Mouse (Mus musculus) embryonic stem cell, embryonic (primary cell): ENCODE measurements around the gene Mast3.

ENCODE experiments used
- CTCF ChIA-PET, 4 experiments: fragments of 300-600 bp in 2 of 4; fragments of 350-600 bp in 2 of 4; sonication (Branson Sonifier 250); formaldehyde crosslinking; loops; one replicate each; lab custom pipeline; 2022; ENCODE audit warnings: inconsistent platforms in 2 of 4; lab: Charles Lee
- POLR2A ChIA-PET, 4 experiments: fragments of 300-600 bp in 2 of 4; fragments of 350-600 bp in 2 of 4; sonication (Branson Sonifier 250); formaldehyde crosslinking; loops; one replicate each; lab custom pipeline; 2022; ENCODE audit warnings: antibody characterized with exemption in 4 of 4, inconsistent platforms in 1 of 4; lab: Charles Lee

Mast3 gene

DNA sequence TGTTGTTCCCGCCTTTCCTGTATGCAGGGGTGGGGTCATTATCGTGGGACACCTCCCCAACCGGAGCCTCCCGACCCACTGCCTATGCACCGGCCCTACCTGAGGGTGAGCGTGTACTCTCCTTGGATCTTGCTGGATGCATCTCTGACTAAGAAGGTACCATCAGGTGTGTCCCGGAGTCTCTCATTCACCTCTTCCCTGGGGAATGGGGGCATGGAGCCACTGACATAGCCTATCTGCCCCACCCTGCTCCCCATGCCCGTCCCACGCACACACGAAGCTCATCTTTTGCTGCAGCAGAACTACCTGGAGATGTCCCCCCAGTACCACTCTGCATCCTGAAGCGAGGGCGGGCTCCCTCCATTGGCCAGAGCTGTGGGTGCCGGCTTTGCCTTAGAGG, 34.1 kb downstream of the Mast3 start:
- ChIA-PET POLR2A (interaction anchor here in 3 of 4 experiments (0.6 to 12.9 kb wide), 23 partner anchors 6 to 512 kb away, joined by 3 to 163 read pairs (median 6); partner anchors contain the start of genes Arrdc2 (in 3 of the 3), Jund (in 2 of the 3), Gm3336 (in 1 of the 3) and Mpv17l2 (in 1 of the 3)), CTCF (interaction anchor here in 2 of 4 experiments (0.6 to 3.9 kb wide), 10 partner anchors 13 to 1476 kb away, joined by 3 to 27 read pairs (median 4); partner anchors contain the start of genes Gm3336 (in 1 of the 2) and Rab3a (in 1 of the 2))

DNA sequence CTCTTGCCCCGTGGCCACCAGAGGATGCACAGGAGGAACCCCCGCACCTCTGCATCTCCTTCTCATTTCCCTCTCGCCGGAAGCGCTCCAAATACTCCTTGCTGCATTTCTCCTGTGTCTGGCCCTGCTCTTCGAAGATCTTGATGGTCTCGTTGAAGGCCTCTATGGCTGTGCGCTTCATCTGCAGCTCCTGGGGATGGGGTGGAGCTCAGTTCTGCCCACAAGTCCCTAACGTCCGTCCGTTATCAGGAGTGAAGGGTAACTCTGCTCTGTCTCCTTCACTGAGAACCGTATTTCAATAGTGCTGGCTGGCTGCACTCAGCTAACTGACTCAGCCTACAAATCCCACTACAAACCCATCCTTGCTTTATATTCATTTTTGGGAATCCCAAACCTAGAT, 35.0 kb downstream of the Mast3 start:
- ChIA-PET CTCF (interaction anchor here (0.5 to 3.9 kb wide), 45 partner anchors 9 to 421 kb away, joined by 3 to 27 read pairs (median 4); partner anchors contain the start of genes Arrdc2 (in 3 of the 4), Gm3336 (in 3 of the 4), Mpv17l2 (in 2 of the 4) and Lsm4 (in 1 of the 4)), POLR2A (interaction anchor here in 3 of 4 experiments (0.5 to 12.9 kb wide), 33 partner anchors 7 to 511 kb away, joined by 3 to 163 read pairs (median 6); partner anchors contain the start of genes Arrdc2 (in 3 of the 3), Jund (in 3 of the 3), Mpv17l2 (in 2 of the 3) and Pik3r2 (in 2 of the 3))

DNA sequence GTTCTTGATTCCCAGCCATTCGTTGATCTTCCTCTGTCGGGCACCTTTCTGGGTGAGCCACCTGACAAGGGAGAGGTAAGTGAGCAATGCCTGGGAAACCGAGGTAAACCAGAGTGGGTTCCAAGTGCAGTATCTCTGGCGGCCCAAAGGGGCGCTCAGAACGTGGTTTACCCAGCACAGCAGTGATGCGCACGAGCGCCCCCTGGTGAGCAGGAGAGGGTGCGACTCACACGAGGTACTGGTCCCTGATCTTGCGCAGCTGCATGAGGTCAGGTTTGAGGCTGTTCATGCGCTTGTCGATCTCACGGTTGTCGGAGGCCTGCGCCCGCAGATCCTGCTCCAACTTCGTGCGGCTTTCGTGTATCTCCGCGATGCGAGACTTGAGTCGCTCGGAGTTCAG, 35.5 kb downstream of the Mast3 start:
- ChIA-PET POLR2A (interaction anchor here in 3 of 4 experiments (0.5 to 12.9 kb wide), 62 partner anchors 8 to 708 kb away, joined by 3 to 163 read pairs (median 4); partner anchors contain the start of genes Arrdc2 (in 3 of the 3), Jund (in 3 of the 3), Pik3r2 (in 3 of the 3) and Gm3336 (in 2 of the 3)), CTCF (interaction anchor here (0.5 to 3.9 kb wide), 57 partner anchors 8 to 566 kb away, joined by 3 to 27 read pairs (median 3); partner anchors contain the start of genes Gm3336 (in 3 of the 4), Arrdc2 (in 2 of the 4), Mpv17l2 (in 2 of the 4) and Lsm4 (in 1 of the 4))

DNA sequence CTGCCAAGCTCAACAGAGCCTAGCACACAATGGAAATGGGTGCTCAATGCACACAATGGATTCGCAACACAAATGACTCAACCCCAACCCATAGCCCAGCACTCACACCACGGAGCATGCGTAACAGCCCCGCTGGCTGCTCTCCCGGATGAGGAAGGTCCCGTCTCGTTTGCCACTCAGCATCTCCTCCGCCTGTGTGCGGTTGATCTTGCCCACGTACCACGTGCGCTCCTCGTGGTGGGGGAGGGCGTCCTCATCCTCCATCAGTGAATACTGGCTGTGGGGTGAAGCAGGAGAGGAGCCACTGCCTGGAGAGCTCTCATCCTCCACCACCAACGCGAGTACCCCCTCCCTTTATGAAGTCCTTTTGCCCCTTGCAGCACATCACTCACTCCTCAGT, 35.9 kb downstream of the Mast3 start:
- POLR2A ChIA-PET, result interaction anchor here in 3 of 4 experiments (0.5 to 12.9 kb wide), 64 partner anchors 8 to 709 kb away, joined by 3 to 163 read pairs (median 4); partner anchors contain the start of genes Gm3336 (in 3 of the 3), Pik3r2 (in 3 of the 3), Arrdc2 (in 2 of the 3) and Jund (in 2 of the 3)
- CTCF ChIA-PET, result interaction anchor here (0.6 to 3.9 kb wide), 46 partner anchors 8 to 566 kb away, joined by 3 to 27 read pairs (median 4); partner anchors contain the start of genes Arrdc2 (in 3 of the 4), Gm3336 (in 3 of the 4), Mpv17l2 (in 2 of the 4) and Rab3a (in 1 of the 4)

DNA sequence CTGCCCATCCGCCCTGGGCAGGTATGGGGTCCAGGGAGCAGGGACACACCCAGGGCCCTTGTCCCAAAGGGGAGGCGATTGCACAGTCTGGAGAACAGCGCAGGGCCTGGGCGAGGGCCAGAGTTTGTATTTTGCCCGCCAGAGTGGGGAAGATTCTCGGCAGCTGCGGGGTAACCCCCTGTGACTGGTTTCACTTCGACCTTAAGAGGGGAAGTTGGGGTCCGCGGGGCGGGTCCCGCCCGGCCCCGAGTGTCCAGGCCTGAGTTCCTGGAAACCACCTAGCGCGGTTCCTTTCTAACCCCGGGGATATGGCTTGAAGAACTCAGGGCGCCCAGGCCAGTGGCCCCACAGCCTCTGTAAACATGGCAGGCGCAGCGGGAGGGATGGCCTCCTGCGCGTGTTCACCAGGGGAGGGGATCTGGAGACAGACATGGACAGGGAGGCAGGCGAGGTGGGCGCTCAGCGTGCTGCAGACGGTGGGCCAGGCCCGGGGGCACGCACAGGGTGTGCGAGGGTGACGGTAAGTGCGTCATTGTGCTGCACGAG, 36.5 kb downstream of the Mast3 start:
- CTCF ChIA-PET, result interaction anchor here (0.6 to 3.9 kb wide), 39 partner anchors 7 to 265 kb away, joined by 3 to 27 read pairs (median 4); partner anchors contain the start of genes Arrdc2 (in 3 of the 4), Gm3336 (in 2 of the 4), Mpv17l2 (in 2 of the 4) and Rab3a (in 1 of the 4)
- POLR2A ChIA-PET, result interaction anchor here (0.6 to 12.9 kb wide), 65 partner anchors 7 to 709 kb away, joined by 3 to 201 read pairs (median 4); partner anchors contain the start of genes Arrdc2 (in 4 of the 4), Gm3336 (in 3 of the 4), Pik3r2 (in 3 of the 4) and Jund (in 2 of the 4)

DNA sequence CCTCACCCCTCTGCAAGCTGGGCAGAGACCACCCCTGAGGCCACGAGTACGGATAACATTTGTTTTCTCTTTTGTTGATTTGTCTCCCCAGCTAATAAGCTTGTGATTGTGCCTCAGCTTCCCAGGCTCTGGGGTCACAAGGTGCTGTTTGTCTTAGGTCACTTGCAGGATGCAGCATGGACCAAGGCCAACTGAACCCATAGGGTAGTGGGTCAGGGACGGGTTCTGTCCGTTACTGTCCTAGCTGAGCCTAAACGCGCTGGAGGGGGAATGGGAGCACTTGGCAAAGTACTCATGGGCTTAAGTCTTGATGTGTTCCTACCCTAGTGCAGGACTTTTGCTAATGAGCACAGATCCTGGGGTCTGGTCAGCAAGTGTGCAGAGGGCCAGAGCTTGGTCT, 37.4 kb downstream of the Mast3 start:
- CTCF ChIA-PET, result interaction anchor here in 3 of 4 experiments (0.6 to 3.9 kb wide), 17 partner anchors 9 to 240 kb away, joined by 3 to 27 read pairs (median 4); partner anchors contain the start of genes Arrdc2 (in 2 of the 3), Gm3336 (in 2 of the 3), Fkbp8 (in 1 of the 3) and Kxd1 (in 1 of the 3)
- POLR2A ChIA-PET, result interaction anchor here (0.6 to 12.4 kb wide), 69 partner anchors 9 to 740 kb away, joined by 3 to 201 read pairs (median 5); partner anchors contain the start of genes Arrdc2 (in 4 of the 4), Rab3a (in 3 of the 4), Jund (in 2 of the 4) and Mast3 (in 2 of the 4)

DNA sequence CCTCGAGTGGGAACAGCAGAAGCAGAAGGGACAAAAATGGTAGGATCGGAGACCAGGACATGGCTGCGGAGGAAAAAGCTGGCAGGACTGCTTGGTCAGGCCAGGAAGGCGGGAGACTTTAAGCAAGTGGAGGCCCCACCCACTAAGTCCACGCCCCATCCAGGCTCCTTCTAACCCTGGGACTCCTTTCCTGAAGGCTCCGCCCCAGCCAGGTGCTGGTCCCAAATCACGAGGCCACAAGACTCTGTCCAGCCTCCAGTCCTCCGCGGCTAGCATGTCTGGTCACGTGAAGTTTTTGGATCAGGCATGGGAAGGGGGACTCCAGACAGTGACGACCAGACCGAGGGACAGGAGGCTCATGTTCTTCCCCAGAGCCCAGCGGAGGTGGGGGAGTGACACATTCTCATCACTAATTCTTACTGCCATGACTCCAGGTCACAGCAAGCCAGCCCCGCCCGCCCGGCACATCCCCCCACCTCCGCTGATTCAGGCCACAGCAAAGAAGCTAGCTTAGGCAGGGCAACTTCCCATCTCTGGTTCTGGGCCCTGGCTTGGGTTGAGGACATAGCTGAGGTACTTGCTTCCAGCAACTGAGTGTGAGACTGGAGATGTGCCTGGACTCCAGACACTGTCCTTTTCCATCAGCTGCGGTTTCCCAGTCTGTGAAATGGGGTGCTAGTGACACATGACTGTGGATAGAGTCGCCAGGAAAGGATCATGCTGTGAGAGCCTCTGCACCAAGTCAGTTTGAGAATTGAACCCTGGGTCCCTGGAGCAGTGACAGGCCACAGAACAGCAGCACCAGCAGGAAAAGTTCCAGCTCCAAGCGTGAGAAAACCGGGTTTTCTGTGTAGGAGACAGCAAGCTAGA, 38.0 kb downstream of the Mast3 start:
- CTCF ChIA-PET, result interaction anchor here (0.6 to 3.9 kb wide), 20 partner anchors 9 to 239 kb away, joined by 3 to 27 read pairs (median 4); partner anchors contain the start of genes Arrdc2 (in 2 of the 4), Gm3336 (in 2 of the 4), Fkbp8 (in 1 of the 4) and Kxd1 (in 1 of the 4)
- POLR2A ChIA-PET, result interaction anchor here in 3 of 4 experiments (0.6 to 12.4 kb wide), 84 partner anchors 8 to 899 kb away, joined by 3 to 201 read pairs (median 5); partner anchors contain the start of genes Arrdc2 (in 3 of the 3), Jund (in 3 of the 3), Pik3r2 (in 3 of the 3) and Rab3a (in 3 of the 3)

DNA sequence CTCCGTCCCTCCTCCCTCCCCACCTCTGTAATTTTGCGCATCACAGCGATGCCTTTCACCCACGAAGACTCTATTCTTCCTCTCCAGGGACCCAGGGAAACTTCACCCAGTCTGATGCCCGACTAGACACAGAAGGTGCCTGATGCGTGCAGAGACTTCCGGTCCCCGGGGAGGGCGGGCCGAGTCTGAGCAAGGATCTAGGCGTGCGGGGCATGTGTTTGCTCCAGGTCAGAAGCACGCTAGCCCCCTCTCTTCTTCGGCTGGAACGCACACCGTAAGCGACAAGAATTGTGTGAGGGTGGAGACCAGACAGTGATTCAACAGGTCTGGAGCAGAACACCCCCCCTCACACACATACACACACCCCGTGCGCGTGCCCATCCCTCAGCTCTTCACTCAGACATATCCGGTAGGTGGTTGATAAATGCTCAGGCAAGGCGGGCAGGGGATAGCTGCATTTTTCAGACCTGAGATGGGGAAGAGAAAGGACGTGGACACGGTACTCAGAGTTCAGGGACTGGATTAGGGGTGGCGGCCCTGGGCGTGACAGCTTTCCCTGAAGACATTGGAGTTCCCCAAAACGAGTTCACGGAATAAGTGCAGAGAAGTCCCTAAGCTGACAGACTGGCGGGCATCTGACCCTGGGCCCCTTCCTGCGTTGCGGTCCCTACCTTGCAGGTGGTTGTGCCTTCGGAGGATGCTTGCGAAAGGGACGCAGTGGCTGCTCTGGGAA, 38.9 kb downstream of the Mast3 start:
- CTCF ChIA-PET, result interaction anchor here in 3 of 4 experiments (0.5 to 2.2 kb wide), 14 partner anchors 9 to 282 kb away, joined by 3 to 9 read pairs (median 4); partner anchors contain the start of genes Arrdc2 (in 2 of the 3) and Gm3336 (in 1 of the 3)
- POLR2A ChIA-PET, result interaction anchor here in 3 of 4 experiments (0.6 to 12.4 kb wide), 70 partner anchors 8 to 900 kb away, joined by 3 to 201 read pairs (median 6); partner anchors contain the start of genes Arrdc2 (in 3 of the 3), Jund (in 3 of the 3), Pik3r2 (in 3 of the 3) and Rab3a (in 3 of the 3)

DNA sequence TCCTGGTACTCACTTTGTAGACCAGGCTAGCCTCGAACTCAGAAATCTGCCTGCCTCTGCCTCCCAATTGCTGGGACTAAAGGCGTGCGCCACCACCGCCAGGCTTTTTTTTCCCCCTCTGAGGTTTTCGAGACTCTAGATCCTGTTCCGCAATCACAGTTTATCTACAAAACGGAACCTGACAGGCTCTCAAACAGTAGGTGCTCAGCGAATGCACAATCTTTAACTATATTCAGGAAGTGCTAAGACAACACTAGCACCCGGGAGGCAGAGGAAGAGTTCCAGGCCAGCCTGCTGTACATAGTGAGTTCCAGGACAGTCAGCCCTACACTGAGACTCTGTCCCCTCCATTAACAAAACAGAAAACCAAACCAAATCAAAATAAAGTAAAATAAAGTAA, 39.5 kb downstream of the Mast3 start:
- POLR2A ChIA-PET, result interaction anchor here in 3 of 4 experiments (0.6 to 12.4 kb wide), 35 partner anchors 9 to 900 kb away, joined by 3 to 201 read pairs (median 9); partner anchors contain the start of genes Arrdc2 (in 2 of the 3), Jund (in 2 of the 3), Pik3r2 (in 2 of the 3) and Rab3a (in 2 of the 3)
- CTCF ChIA-PET, result interaction anchor here in 3 of 4 experiments (0.5 to 2.9 kb wide), 9 partner anchors 13 to 281 kb away, joined by 3 to 21 read pairs (median 3); partner anchors contain the start of genes Arrdc2 (in 1 of the 3) and Gm3336 (in 1 of the 3)

DNA sequence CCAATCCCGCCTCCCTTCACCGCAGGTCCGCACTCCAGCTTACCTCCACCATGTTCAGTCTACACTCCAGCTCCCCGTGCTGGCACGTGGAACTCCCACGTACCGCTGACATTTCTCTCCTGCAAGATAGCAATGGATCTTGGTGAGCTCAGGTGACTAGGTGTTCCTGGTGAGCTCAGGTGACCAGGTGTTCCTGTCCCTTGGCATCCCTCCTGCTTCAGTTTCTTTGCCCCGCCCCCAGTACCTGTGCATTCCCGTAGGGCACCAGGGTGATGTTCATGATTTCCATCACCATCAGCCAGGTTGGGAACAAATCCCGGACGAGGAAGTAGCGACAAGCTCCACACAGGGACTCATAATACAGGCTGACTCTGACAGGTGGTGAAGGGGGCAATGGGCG, 40.2 kb downstream of the Mast3 start:
- ChIA-PET CTCF (interaction anchor here in 3 of 4 experiments (0.5 to 2.9 kb wide), 15 partner anchors 13 to 155 kb away, joined by 3 to 22 read pairs (median 6); partner anchors contain the start of genes Arrdc2 (in 2 of the 3), Gm3336 (in 1 of the 3) and Lrrc25 (in 1 of the 3)), POLR2A (interaction anchor here in 3 of 4 experiments (0.6 to 12.4 kb wide), 27 partner anchors 9 to 413 kb away, joined by 3 to 201 read pairs (median 7); partner anchors contain the start of genes Arrdc2 (in 2 of the 3), Jund (in 2 of the 3), Pik3r2 (in 2 of the 3) and Rab3a (in 2 of the 3))

DNA sequence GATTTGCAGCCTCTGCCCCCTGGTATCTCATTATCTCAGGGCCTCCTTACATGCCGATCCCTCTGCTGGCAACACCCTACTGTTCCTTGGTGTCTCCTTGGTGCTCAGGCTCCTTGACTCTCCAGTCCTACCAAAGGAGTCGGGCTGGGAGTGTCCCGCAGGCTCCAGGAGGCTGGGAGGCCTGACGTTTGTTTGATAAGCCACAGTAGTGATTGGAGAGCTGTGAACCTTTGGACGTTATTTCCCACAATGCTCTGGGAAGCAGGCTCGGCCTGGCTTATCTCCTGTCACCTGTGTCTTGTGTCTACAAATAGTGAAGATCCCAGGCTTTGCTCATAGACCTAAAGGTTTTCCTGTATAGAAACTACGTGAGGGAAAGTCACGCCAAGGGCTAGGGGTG, 40.8 kb downstream of the Mast3 start:
- ChIA-PET CTCF (interaction anchor here (0.6 to 2.9 kb wide), 42 partner anchors 9 to 621 kb away, joined by 3 to 27 read pairs (median 4); partner anchors contain the start of genes Arrdc2 (in 3 of the 4), Gm3336 (in 3 of the 4), Lrrc25 (in 1 of the 4) and Rab3a (in 1 of the 4)), POLR2A (interaction anchor here in 3 of 4 experiments (0.6 to 12.4 kb wide), 39 partner anchors 9 to 148 kb away, joined by 3 to 201 read pairs (median 7); partner anchors contain the start of genes Arrdc2 (in 3 of the 3), Jund (in 2 of the 3), Pik3r2 (in 2 of the 3) and Rab3a (in 2 of the 3))

DNA sequence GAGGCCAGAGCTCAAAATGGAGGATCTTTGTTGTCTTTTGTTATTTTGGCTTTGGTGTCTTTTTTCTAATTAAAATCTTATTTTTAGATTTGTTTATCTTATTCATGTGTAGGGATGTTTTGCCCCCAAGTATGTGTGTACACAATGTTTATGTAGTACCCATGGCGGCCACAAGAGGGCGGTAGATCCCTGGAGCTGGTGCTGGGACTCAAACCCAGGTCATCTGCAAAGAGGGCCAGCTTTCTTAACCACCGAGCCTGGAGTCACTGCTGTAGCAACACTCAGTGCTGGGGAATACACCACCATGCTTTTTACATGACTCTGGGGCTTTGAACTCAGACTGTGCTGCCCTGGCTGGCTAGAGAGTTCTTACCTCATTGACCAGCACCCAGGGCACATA, 41.5 kb downstream of the Mast3 start:
- ChIA-PET CTCF (interaction anchor here (0.5 to 2.9 kb wide), 56 partner anchors 8 to 622 kb away, joined by 3 to 27 read pairs (median 4); partner anchors contain the start of genes Gm3336 (in 4 of the 4), Arrdc2 (in 3 of the 4), Lrrc25 (in 1 of the 4) and Rab3a (in 1 of the 4)), POLR2A (interaction anchor here in 3 of 4 experiments (0.5 to 12.4 kb wide), 44 partner anchors 9 to 253 kb away, joined by 3 to 201 read pairs (median 6); partner anchors contain the start of genes Arrdc2 (in 3 of the 3), Jund (in 2 of the 3), Pik3r2 (in 2 of the 3) and Rab3a (in 2 of the 3))

DNA sequence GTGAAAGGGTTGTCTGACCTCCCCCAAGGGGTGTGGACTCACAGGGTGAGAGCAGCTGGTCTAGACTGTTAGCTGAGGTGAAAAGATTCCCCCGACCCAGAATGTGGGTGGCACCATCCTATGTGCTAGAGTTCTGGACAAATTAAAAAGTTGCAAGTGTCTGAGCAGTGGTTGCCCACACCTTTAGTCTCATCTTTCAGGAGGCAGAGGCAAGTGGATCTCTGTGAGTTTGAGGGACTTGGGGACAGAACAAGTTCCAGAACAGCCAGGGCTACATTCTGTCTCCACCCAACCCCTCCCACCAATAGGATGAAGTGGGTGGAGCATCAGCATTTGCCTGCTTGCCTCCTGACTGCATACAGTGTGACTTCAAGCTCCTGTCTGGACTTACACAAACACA, 42.7 kb downstream of the Mast3 start:
- ChIA-PET CTCF (interaction anchor here (1.0 to 2.9 kb wide), 18 partner anchors 8 to 202 kb away, joined by 3 to 27 read pairs (median 6); partner anchors contain the start of genes Arrdc2 (in 3 of the 4), Gm3336 (in 2 of the 4), Lrrc25 (in 1 of the 4) and Rab3a (in 1 of the 4)), POLR2A (interaction anchor here in 3 of 4 experiments (0.6 to 12.4 kb wide), 37 partner anchors 8 to 251 kb away, joined by 3 to 201 read pairs (median 7); partner anchors contain the start of genes Jund (in 3 of the 3), Rpl18a (in 3 of the 3), Arrdc2 (in 2 of the 3) and Lsm4 (in 2 of the 3))
